In the genomic region with DNA sequence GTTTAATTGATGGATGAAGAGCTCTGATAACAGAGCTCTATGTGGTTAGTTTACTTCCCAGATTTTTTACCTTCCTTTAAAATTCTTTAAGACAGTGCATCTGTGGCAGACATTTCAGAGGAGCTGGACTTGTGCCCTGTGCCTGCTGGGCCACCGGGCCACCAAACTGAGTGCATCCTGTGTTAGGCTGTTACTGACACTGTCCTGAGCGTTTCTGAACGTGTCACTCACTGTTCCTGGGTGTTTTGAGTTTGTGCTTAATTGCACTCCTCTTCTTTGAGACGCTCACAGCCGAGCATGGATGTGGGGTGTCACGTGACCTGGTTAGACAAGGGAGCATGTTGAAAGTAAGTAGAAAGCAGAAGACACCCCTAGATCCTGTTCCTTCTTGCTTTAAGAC, we compare ENCODE assay signal across 18 mouse cellular contexts. TPM values are rescaled to one million over a fixed set of nuclear protein-coding genes. Genes with fewer than 3 reads are reported as not detected.
DNase-seq lines count a peak whose midpoint lies in the region; ATAC-seq and TF ChIP-seq lines count a peak whose summit lies in the region.
"Had no signal": no experiment of that assay in that cellular context is flagged by ENCODE, and none has a peak within 500 bp of the region (broad histone marks: within the 10 kb centered on the region; RNA-seq: fewer than 3 reads in every experiment).

No protein-coding gene starts in this region.

- 58% methylated on average over 6 of the region's 6 CpGs for WGBS in hindbrain, embryonic 15.5 days
- WGBS in hindbrain, embryonic 13.5 days: 65% methylated on average over 6 of the region's 6 CpGs
- 67% methylated on average over 6 of the region's 6 CpGs for WGBS in neural tube, embryonic 15.5 days
- WGBS in olfactory bulb, adult 2 months: 32% methylated on average over 6 of the region's 6 CpGs
- WGBS in stomach, postnatal 0 days: 70% methylated on average over 6 of the region's 6 CpGs

- TF ChIP-seq EP300 in stomach, postnatal 0 days (optimal IDR thresholded peaks at IDR 0.05): no peak

- ATAC-seq in hindbrain, embryonic 15.5 days (ENCODE audit: low FRiP score, low read depth): no peak
- ATAC-seq in hindbrain, embryonic 13.5 days (ENCODE audit: low FRiP score): no peak
- ATAC-seq in neural tube, embryonic 15.5 days (ENCODE audit: low FRiP score): no peak
- ATAC-seq in stomach, postnatal 0 days (ENCODE audit: low FRiP score, low TSS enrichment): no peak
- ATAC-seq: intestine, embryonic 16.5 days had no signal

- peaks cover 19% of the 10 kb centered on the region for H3K4me1 ChIP-seq in hindbrain, embryonic 15.5 days (replicated peaks)
- peaks cover 17% of the 10 kb centered on the region for H3K4me1 ChIP-seq in hindbrain, embryonic 13.5 days (replicated peaks)
- H3K4me1 ChIP-seq in neural tube, embryonic 15.5 days: peaks cover 13% of the 10 kb centered on the region
- peaks cover 18% of the 10 kb centered on the region for H3K4me1 ChIP-seq in olfactory bulb, adult 2 months (ENCODE audit: control insufficient read depth, insufficient read depth, low read length)
- no peaks in the 10 kb centered on the region for H3K4me1 ChIP-seq in stomach, postnatal 0 days (replicated peaks; ENCODE audit: control insufficient read depth, insufficient read depth)
- H3K4me1 ChIP-seq: embryonic facial prominence, embryonic 15.5 days; megakaryocyte, embryonic 14.5 days; neural tube, embryonic 12.5 days had no signal

- DNase-seq in neural tube, embryonic 10.5 days (ENCODE audit: extremely low spot score, low spot score): no peak
- DNase-seq in cerebellum, adult 9-10 months: peak; percentile 84
- no peak for DNase-seq in stomach, postnatal 0 days (ENCODE audit: low spot score)
- DNase-seq in lung, postnatal 36 days: no peak
- DNase-seq: gastrocnemius, postnatal 25 days; kidney, postnatal 10 days; layer of hippocampus, adult 9-11 months; lung, embryonic 14.5 days had no signal

- no peak overlapping the region for H3K4me2 ChIP-seq in hindbrain, embryonic 15.5 days
- no peak overlapping the region for H3K4me2 ChIP-seq in hindbrain, embryonic 13.5 days
- H3K4me2 ChIP-seq in neural tube, embryonic 15.5 days: no peak overlapping the region
- no peak overlapping the region for H3K4me2 ChIP-seq in stomach, postnatal 0 days (replicated peaks; ENCODE audit: low read depth)
- H3K4me2 ChIP-seq: embryonic facial prominence, embryonic 15.5 days; heart, embryonic 11.5 days; liver, embryonic 11.5 days; lung, embryonic 14.5 days; neural tube, embryonic 12.5 days had no signal

- no peak overlapping the region for H3K4me3 ChIP-seq in hindbrain, embryonic 15.5 days
- H3K4me3 ChIP-seq in hindbrain, embryonic 13.5 days: no peak overlapping the region
- H3K4me3 ChIP-seq in neural tube, embryonic 15.5 days (replicated peaks): no peak overlapping the region
- H3K4me3 ChIP-seq in olfactory bulb, adult 2 months (ENCODE audit: insufficient read depth, low read depth, low read length): no peak overlapping the region
- no peak overlapping the region for H3K4me3 ChIP-seq in stomach, postnatal 0 days (ENCODE audit: low read depth, low read length)
- H3K4me3 ChIP-seq: embryonic facial prominence, embryonic 15.5 days; megakaryocyte, embryonic 14.5 days; neural tube, embryonic 12.5 days had no signal

- no peaks in the 10 kb centered on the region for H3K36me3 ChIP-seq in hindbrain, embryonic 15.5 days
- H3K36me3 ChIP-seq in hindbrain, embryonic 13.5 days: no peaks in the 10 kb centered on the region
- no peaks in the 10 kb centered on the region for H3K36me3 ChIP-seq in neural tube, embryonic 15.5 days
- H3K36me3 ChIP-seq in stomach, postnatal 0 days (ENCODE audit: control insufficient read depth, insufficient read depth, low read length): no peaks in the 10 kb centered on the region
- H3K36me3 ChIP-seq: embryonic facial prominence, embryonic 15.5 days; neural tube, embryonic 12.5 days had no signal

- TF ChIP-seq CTCF in olfactory bulb, adult 2 months (IDR thresholded peaks at IDR 0.05; ENCODE audit: insufficient read depth, low read depth, low read length): no peak
- TF ChIP-seq CTCF in stomach, postnatal 0 days (IDR thresholded peaks at IDR 0.05; ENCODE audit: low read depth): no peak

- H3K27ac ChIP-seq in hindbrain, embryonic 15.5 days (replicated peaks): peak overlapping the region; percentile 78
- H3K27ac ChIP-seq in hindbrain, embryonic 13.5 days: no peak overlapping the region
- peak overlapping the region; percentile 67 for H3K27ac ChIP-seq in neural tube, embryonic 15.5 days (replicated peaks)
- peak overlapping the region; percentile 54 for H3K27ac ChIP-seq in olfactory bulb, adult 2 months (ENCODE audit: insufficient read depth, low read depth, low read length)
- H3K27ac ChIP-seq in stomach, postnatal 0 days (replicated peaks): no peak overlapping the region
- H3K27ac ChIP-seq: embryonic facial prominence, embryonic 15.5 days; neural tube, embryonic 12.5 days had no signal

- no peaks in the 10 kb centered on the region for H3K27me3 ChIP-seq in hindbrain, embryonic 15.5 days
- H3K27me3 ChIP-seq in hindbrain, embryonic 13.5 days: no peaks in the 10 kb centered on the region
- no peaks in the 10 kb centered on the region for H3K27me3 ChIP-seq in neural tube, embryonic 15.5 days (replicated peaks)
- no peaks in the 10 kb centered on the region for H3K27me3 ChIP-seq in stomach, postnatal 0 days (ENCODE audit: control insufficient read depth, insufficient read depth, low read length)
- H3K27me3 ChIP-seq: embryonic facial prominence, embryonic 15.5 days; megakaryocyte, embryonic 14.5 days; neural tube, embryonic 12.5 days had no signal

- no peaks in the 10 kb centered on the region for H3K9me3 ChIP-seq in hindbrain, embryonic 15.5 days
- H3K9me3 ChIP-seq in hindbrain, embryonic 13.5 days: no peaks in the 10 kb centered on the region
- no peaks in the 10 kb centered on the region for H3K9me3 ChIP-seq in neural tube, embryonic 15.5 days (replicated peaks)
- no peaks in the 10 kb centered on the region for H3K9me3 ChIP-seq in stomach, postnatal 0 days (ENCODE audit: control insufficient read depth, low read length)
- H3K9me3 ChIP-seq: embryonic facial prominence, embryonic 15.5 days; neural tube, embryonic 12.5 days had no signal

- TF ChIP-seq POLR2A in olfactory bulb, adult 2 months (IDR thresholded peaks at IDR 0.05; ENCODE audit: insufficient read depth, low read depth, low read length): no peak

- no peak overlapping the region for H3K9ac ChIP-seq in hindbrain, embryonic 15.5 days
- H3K9ac ChIP-seq in hindbrain, embryonic 13.5 days: no peak overlapping the region
- no peak overlapping the region for H3K9ac ChIP-seq in neural tube, embryonic 15.5 days (replicated peaks)
- H3K9ac ChIP-seq in stomach, postnatal 0 days (ENCODE audit: low read length): no peak overlapping the region
- H3K9ac ChIP-seq: embryonic facial prominence, embryonic 15.5 days; lung, embryonic 14.5 days; neural tube, embryonic 12.5 days had no signal

RNA-seq across cellular contexts. Expression of a gene that starts 57.2 kb away (rescaled TPM):
- 96.7 and 112 TPM in 2 replicates for polyA plus RNA-seq in hindbrain, embryonic 15.5 days (2015; fragmentation: Nextera tagmentation; extraction: Ambion mirVana)
- polyA plus RNA-seq in hindbrain, embryonic 13.5 days (2015; fragmentation: Nextera tagmentation; extraction: Ambion mirVana): 57.7 and 63.2 TPM in 2 replicates
- polyA plus RNA-seq in neural tube, embryonic 15.5 days (2015; fragmentation: Nextera tagmentation; extraction: Ambion mirVana): 107 and 111 TPM in 2 replicates
- polyA plus RNA-seq in olfactory bulb, adult 2 months (2012; ENCODE audit: insufficient read depth, insufficient read length, low replicate concordance, missing spikeins): 339 and 468 TPM in 2 replicates
- 9.7 and 12.0 TPM in 2 replicates for polyA plus RNA-seq in stomach, postnatal 0 days (2015; fragmentation: Nextera tagmentation; extraction: Ambion mirVana)

Comparison
In these comparisons a context has a peak if more than half of its experiments do, and no peak if none do; other contexts are left out.
1. H3K27ac ChIP-seq: peak in hindbrain, embryonic 15.5 days (single experiment), neural tube, embryonic 15.5 days (single experiment) and olfactory bulb, adult 2 months (single experiment); none in hindbrain, embryonic 13.5 days (single experiment) and stomach, postnatal 0 days (single experiment).